Mouse (Mus musculus) mouse embryonic stem cell (cell line): ENCODE data around the gene Crabp2.

Experiments used
- in situ Hi-C, 2 experiments: fragments of 300-500 bp; cut with MboI; formaldehyde crosslinking; loops; 1 replicate in 1 of 2; 3 replicates in 1 of 2; pipeline ENCODE4 v1.14.3; 2019 to 2020; ENCODE audit warnings: low sequenced_read_pairs in 2 of 2, low pct_unique_long_range_greater_than_20kb in 1 of 2, mixed read lengths in 1 of 2; ENCODE audit not compliant: unreplicated experiment in 1 of 2

The Crabp2 gene

GRCm38 (mm10) chr3:87947056-87947810, 1.2 kb upstream of the Crabp2 start:
- in situ Hi-C loops = no loop called here

- in situ Hi-C loops = no loop called here
These were observed 661 bp upstream of the Crabp2 start for GRCm38 (mm10) chr3:87947811-87948199.

GRCm38 (mm10) chr3:87949266-87949954, 944 bp downstream of the Crabp2 start:
- in situ Hi-C loops = no loop called here

- in situ Hi-C loops = loop anchor here in 1 of 2 experiments (10.0 kb wide), 1 partner anchor 155 kb away; the partner anchor contains the start of genes Insrr and Ntrk1
These were observed 1.6 kb downstream of the Crabp2 start for GRCm38 (mm10) chr3:87949955-87950515.

GRCm38 (mm10) chr3:87951946-87952345, 3.5 kb downstream of the Crabp2 start:
- in situ Hi-C loops = loop anchor here in 1 of 2 experiments (10.0 kb wide), 1 partner anchor 157 kb away; the partner anchor contains the start of genes Insrr and Ntrk1

GRCm38 (mm10) chr3:87952440-87952839, 4.0 kb downstream of the Crabp2 start:
- in situ Hi-C loops = loop anchor here in 1 of 2 experiments (10.0 kb wide), 1 partner anchor 158 kb away; the partner anchor contains the start of genes Insrr and Ntrk1

- in situ Hi-C loops = loop anchor here in 1 of 2 experiments (10.0 kb wide), 1 partner anchor 163 kb away; the partner anchor contains the start of genes Insrr and Ntrk1
These were observed 9.6 kb downstream of the Crabp2 start for GRCm38 (mm10) chr3:87958056-87958455.

GRCm38 (mm10) chr3:87958476-87958875, 10.0 kb downstream of the Crabp2 start:
- in situ Hi-C loops = loop anchor here in 1 of 2 experiments (10.0 kb wide), 1 partner anchor 164 kb away; the partner anchor contains the start of genes Insrr and Ntrk1

- in situ Hi-C loops = loop anchor here in 1 of 2 experiments (10.0 kb wide), 1 partner anchor 164 kb away; the partner anchor contains the start of genes Insrr and Ntrk1
These were observed 10.5 kb downstream of the Crabp2 start for GRCm38 (mm10) chr3:87958967-87959366.

GRCm38 (mm10) chr3:87959371-87959770, 10.9 kb downstream of the Crabp2 start:
- in situ Hi-C loops = loop anchor here in 1 of 2 experiments (10.0 kb wide), 1 partner anchor 165 kb away; the partner anchor contains the start of genes Insrr and Ntrk1

- in situ Hi-C loops = no loop called here
These were observed 11.7 kb downstream of the Crabp2 start for GRCm38 (mm10) chr3:87960191-87960585.

- in situ Hi-C loops = no loop called here
These were observed 12.2 kb downstream of the Crabp2 start for GRCm38 (mm10) chr3:87960586-87961191.

- in situ Hi-C loops = no loop called here
These were observed 21.9 kb downstream of the Crabp2 start for GRCm38 (mm10) chr3:87970184-87970938.

- in situ Hi-C loops = no loop called here
These were observed 22.5 kb downstream of the Crabp2 start, which contains the start of gene Nes for GRCm38 (mm10) chr3:87970939-87971488. Nes (plus strand) TSS chr3:87971078.

- in situ Hi-C loops = no loop called here
These were observed 23.2 kb downstream of the Crabp2 start for GRCm38 (mm10) chr3:87971489-87972202.

GRCm38 (mm10) chr3:87972203-87972664, 23.8 kb downstream of the Crabp2 start:
- in situ Hi-C loops = no loop called here

GRCm38 (mm10) chr3:87972776-87973175, 24.3 kb downstream of the Crabp2 start:
- in situ Hi-C loops = no loop called here
